Mouse (Mus musculus): ENCODE measurements around the gene Bmp2. TPM values are rescaled to one million over a fixed set of nuclear protein-coding genes. Genes with fewer than 3 reads are reported as not detected.

Bmp2 gene
- 4.2 and 7.4 TPM in 2 replicates for polyA plus RNA-seq (2014; fragmentation: Nextera tagmentation; extraction: Ambion mirVana)

DNA sequence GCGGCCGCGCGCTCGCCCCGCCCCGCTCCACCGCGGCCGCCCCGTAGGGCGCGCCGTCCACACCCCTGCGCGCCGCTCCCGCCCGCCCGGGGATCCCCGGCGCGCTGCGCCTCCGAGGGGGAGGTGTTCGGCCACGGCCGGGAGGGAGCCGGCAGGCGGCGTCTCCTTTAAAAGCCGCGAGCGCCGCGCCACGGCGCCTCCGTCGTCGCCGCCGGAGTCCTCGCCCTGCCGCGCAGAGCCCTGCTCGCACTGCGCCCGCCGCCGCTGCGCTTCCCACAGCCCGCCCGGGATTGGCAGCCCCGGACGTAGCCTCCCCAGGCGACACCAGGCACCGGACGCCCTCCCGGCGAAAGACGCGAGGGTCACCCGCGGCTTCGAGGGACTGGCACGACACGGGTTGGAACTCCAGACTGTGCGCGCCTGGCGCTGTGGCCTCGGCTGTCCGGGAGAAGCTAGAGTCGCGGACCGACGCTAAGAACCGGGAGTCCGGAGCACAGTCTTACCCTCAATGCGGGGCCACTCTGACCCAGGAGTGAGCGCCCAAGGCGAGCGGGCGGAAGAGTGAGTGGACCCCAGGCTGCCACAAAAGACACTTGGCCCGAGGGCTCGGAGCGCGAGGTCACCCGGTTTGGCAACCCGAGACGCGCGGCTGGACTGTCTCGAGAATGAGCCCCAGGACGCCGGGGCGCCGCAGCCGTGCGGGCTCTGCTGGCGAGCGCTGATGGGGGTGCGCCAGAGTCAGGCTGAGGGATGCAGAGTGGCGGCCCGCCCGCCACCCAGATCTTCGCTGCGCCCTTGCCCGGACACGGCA is at the start of gene Bmp2:
TSS of gene Bmp2 (plus strand) at position 129 of the 811 bp plus-strand sequence.
- peak within 1 kb of the TSS; percentile 70 for H3K4me3 ChIP-seq (ENCODE audit: low read depth, low read length)
- peak; percentile 78 for ATAC-seq (ENCODE audit: insufficient number of reproducible peaks, insufficient read depth, low FRiP score, low read depth)
- no peaks in the 10 kb centered on the region for H3K36me3 ChIP-seq (ENCODE audit: control insufficient read depth, insufficient read depth, low read length)
- peak within 1 kb of the TSS; percentile 93 for H3K4me2 ChIP-seq (replicated peaks; ENCODE audit: low read depth, low read length)
- WGBS = under 1% methylated on average over 98 of the region's 110 CpGs
- H3K9me3 ChIP-seq (ENCODE audit: control insufficient read depth, low read depth, low read length) = no peaks in the 10 kb centered on the region
- H3K9ac ChIP-seq (replicated peaks; ENCODE audit: low read depth, low read length) = peak within 1 kb of the TSS; percentile 49
- H3K4me1 ChIP-seq (ENCODE audit: control insufficient read depth, insufficient read depth, low read length) = no peaks in the 10 kb centered on the region
- H3K27me3 ChIP-seq (ENCODE audit: control insufficient read depth, insufficient read depth, low read length) = 0 out of 2 replicates have a peak, but pooled peaks cover 4% of the 10 kb centered on the region
- H3K27ac ChIP-seq (ENCODE audit: low read length) = no peak within 1 kb of the TSS

- ATAC-seq (ENCODE audit: insufficient number of reproducible peaks, insufficient read depth, low FRiP score, low read depth) = no peak
- WGBS = 83% methylated on average over 2 of the region's 2 CpGs
Observed at GRCm38 (mm10) chr2:133505678-133506077, 46.3 kb upstream of the Bmp2 start.

GRCm38 (mm10) chr2:133507045-133507444 is 44.9 kb upstream of the Bmp2 start:
- Histone ChIP-seq H3K9ac (replicated peaks; ENCODE audit: low read depth, low read length) (no peak overlapping the region), H3K27ac (ENCODE audit: low read length) (no peak overlapping the region), H3K4me3 (ENCODE audit: low read depth, low read length) (no peak overlapping the region), H3K36me3 (ENCODE audit: control insufficient read depth, insufficient read depth, low read length) (no peaks in the 10 kb centered on the region), H3K4me1 (ENCODE audit: control insufficient read depth, insufficient read depth, low read length) (no peaks in the 10 kb centered on the region), H3K9me3 (ENCODE audit: control insufficient read depth, low read depth, low read length) (no peaks in the 10 kb centered on the region), H3K4me2 (replicated peaks; ENCODE audit: low read depth, low read length) (no peak overlapping the region), H3K27me3 (ENCODE audit: control insufficient read depth, insufficient read depth, low read length) (no peaks in the 10 kb centered on the region)
- 86% methylated on average over 4 of the region's 4 CpGs for WGBS
- no peak for ATAC-seq (ENCODE audit: insufficient number of reproducible peaks, insufficient read depth, low FRiP score, low read depth)

More at GRCm38 (mm10) chr2:133505678-133506077, 46.3 kb upstream of the Bmp2 start:
- Histone ChIP-seq H3K4me1 (ENCODE audit: control insufficient read depth, insufficient read depth, low read length) (no peaks in the 10 kb centered on the region), H3K36me3 (ENCODE audit: control insufficient read depth, insufficient read depth, low read length) (no peaks in the 10 kb centered on the region), H3K4me3 (ENCODE audit: low read depth, low read length) (no peak overlapping the region), H3K27ac (ENCODE audit: low read length) (no peak overlapping the region), H3K9me3 (ENCODE audit: control insufficient read depth, low read depth, low read length) (no peaks in the 10 kb centered on the region), H3K27me3 (ENCODE audit: control insufficient read depth, insufficient read depth, low read length) (no peaks in the 10 kb centered on the region), H3K4me2 (replicated peaks; ENCODE audit: low read depth, low read length) (no peak overlapping the region), H3K9ac (replicated peaks; ENCODE audit: low read depth, low read length) (no peak overlapping the region)

DNA sequence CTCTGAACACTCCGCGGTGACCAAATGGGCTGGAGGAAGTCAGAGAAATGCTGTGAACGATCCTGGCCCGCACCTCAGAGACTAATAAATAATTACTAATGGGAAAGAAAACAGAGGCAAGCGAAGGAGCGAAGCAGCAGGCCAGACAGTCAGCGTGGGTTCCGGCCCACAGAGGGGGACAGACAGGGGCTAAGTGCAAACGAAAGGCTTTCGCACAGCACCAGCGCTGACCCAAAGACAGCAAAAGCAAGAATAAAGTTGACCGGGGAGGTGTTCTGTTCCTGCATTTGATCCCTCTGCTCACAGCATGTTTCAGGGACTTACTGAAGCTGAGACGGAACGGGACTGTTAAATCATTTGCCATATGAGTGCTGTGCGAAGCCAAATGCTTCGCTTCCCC is 42.8 kb upstream of the Bmp2 start:
- Histone ChIP-seq H3K9me3 (ENCODE audit: control insufficient read depth, low read depth, low read length) (no peaks in the 10 kb centered on the region), H3K9ac (replicated peaks; ENCODE audit: low read depth, low read length) (no peak overlapping the region), H3K4me2 (replicated peaks; ENCODE audit: low read depth, low read length) (no peak overlapping the region), H3K36me3 (ENCODE audit: control insufficient read depth, insufficient read depth, low read length) (no peaks in the 10 kb centered on the region), H3K4me1 (ENCODE audit: control insufficient read depth, insufficient read depth, low read length) (no peaks in the 10 kb centered on the region), H3K27me3 (ENCODE audit: control insufficient read depth, insufficient read depth, low read length) (no peaks in the 10 kb centered on the region), H3K27ac (ENCODE audit: low read length) (no peak overlapping the region), H3K4me3 (ENCODE audit: low read depth, low read length) (no peak overlapping the region)
- 75% methylated on average over 16 of the region's 16 CpGs for WGBS
- ATAC-seq (ENCODE audit: insufficient number of reproducible peaks, insufficient read depth, low FRiP score, low read depth) = no peak

DNA sequence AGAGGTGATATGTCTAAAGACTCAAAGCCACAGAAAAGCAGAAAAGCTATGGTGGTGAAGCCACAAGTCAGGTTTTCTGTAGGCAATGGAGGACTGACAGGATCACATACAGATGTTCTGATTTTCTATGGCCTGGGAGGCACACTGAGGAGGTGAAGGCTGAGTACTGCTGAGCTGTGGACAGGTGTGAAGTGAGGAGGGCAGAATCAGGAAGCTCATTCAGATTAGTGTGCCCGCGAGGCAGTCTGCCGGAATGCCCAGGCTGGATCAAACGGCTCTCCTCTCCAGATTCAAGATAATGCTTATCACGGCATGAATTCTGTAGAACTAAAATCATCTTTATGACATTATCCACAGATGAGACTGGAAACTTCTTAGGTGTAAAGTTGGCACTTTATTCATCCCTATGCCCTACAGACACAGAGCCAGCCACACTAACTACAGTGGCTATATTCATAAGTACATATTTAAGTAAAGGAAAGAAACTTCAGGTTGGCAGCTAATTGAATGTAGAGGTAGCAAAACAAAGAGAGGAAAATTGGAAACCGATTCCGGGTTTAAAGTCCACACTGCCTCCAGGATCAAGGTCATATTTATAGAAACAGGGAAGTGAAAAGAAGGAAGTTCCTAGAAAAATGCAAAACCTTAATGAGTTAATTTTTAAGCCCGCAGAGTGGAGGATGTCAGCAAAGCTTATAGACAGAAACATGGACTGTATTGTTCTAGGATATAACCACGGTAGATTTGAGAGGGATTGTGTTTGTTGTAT is 40.8 kb upstream of the Bmp2 start:
- Histone ChIP-seq H3K36me3 (ENCODE audit: control insufficient read depth, insufficient read depth, low read length) (no peaks in the 10 kb centered on the region), H3K4me3 (ENCODE audit: low read depth, low read length) (no peak overlapping the region), H3K4me1 (ENCODE audit: control insufficient read depth, insufficient read depth, low read length) (no peaks in the 10 kb centered on the region), H3K27ac (ENCODE audit: low read length) (peak overlapping the region; percentile 2; the same call in 1 of the 2 replicates), H3K9ac (replicated peaks; ENCODE audit: low read depth, low read length) (no peak overlapping the region), H3K4me2 (replicated peaks; ENCODE audit: low read depth, low read length) (no peak overlapping the region), H3K27me3 (ENCODE audit: control insufficient read depth, insufficient read depth, low read length) (no peaks in the 10 kb centered on the region), H3K9me3 (ENCODE audit: control insufficient read depth, low read depth, low read length) (no peaks in the 10 kb centered on the region)
- 67% methylated on average over 9 of the region's 9 CpGs for WGBS
- peak; percentile 44; the same call in 1 of the 2 replicates for ATAC-seq (ENCODE audit: insufficient number of reproducible peaks, insufficient read depth, low FRiP score, low read depth)

GRCm38 (mm10) chr2:133516331-133517046 is 35.5 kb upstream of the Bmp2 start:
- Histone ChIP-seq H3K4me3 (ENCODE audit: low read depth, low read length) (no peak overlapping the region), H3K9ac (replicated peaks; ENCODE audit: low read depth, low read length) (no peak overlapping the region), H3K27me3 (ENCODE audit: control insufficient read depth, insufficient read depth, low read length) (no peaks in the 10 kb centered on the region), H3K27ac (ENCODE audit: low read length) (no peak overlapping the region), H3K36me3 (ENCODE audit: control insufficient read depth, insufficient read depth, low read length) (no peaks in the 10 kb centered on the region), H3K9me3 (ENCODE audit: control insufficient read depth, low read depth, low read length) (no peaks in the 10 kb centered on the region), H3K4me2 (replicated peaks; ENCODE audit: low read depth, low read length) (no peak overlapping the region), H3K4me1 (ENCODE audit: control insufficient read depth, insufficient read depth, low read length) (no peaks in the 10 kb centered on the region)
- WGBS = 83% methylated on average over 4 of the region's 4 CpGs
- no peak for ATAC-seq (ENCODE audit: insufficient number of reproducible peaks, insufficient read depth, low FRiP score, low read depth)

GRCm38 (mm10) chr2:133517867-133518266 is 34.1 kb upstream of the Bmp2 start:
- Histone ChIP-seq H3K27ac (ENCODE audit: low read length) (no peak overlapping the region), H3K9ac (replicated peaks; ENCODE audit: low read depth, low read length) (no peak overlapping the region), H3K4me2 (replicated peaks; ENCODE audit: low read depth, low read length) (no peak overlapping the region), H3K9me3 (ENCODE audit: control insufficient read depth, low read depth, low read length) (no peaks in the 10 kb centered on the region), H3K4me3 (ENCODE audit: low read depth, low read length) (no peak overlapping the region), H3K4me1 (ENCODE audit: control insufficient read depth, insufficient read depth, low read length) (no peaks in the 10 kb centered on the region), H3K36me3 (ENCODE audit: control insufficient read depth, insufficient read depth, low read length) (no peaks in the 10 kb centered on the region), H3K27me3 (ENCODE audit: control insufficient read depth, insufficient read depth, low read length) (no peaks in the 10 kb centered on the region)
- no peak for ATAC-seq (ENCODE audit: insufficient number of reproducible peaks, insufficient read depth, low FRiP score, low read depth)
- 89% methylated on average over 2 of the region's 2 CpGs for WGBS

DNA sequence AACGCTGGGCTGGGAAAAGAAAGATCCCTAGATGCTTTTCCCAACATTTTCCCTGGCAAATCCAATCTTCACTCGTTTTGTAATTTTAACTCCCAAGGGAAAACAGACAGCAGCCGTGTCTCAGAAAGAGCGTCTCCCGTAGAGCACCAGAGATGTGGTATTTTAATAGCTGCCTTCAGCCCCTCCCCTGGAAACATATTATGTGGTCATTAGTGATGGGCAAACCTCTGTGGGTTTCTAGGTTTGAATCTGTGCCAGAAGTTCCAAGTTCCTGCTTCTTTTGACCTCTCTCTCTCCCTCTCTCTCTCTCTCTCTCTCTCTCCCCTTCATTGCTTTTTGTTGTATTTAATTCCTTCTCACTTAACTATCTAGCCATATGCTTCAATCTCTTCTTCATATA is 30.8 kb upstream of the Bmp2 start:
- Histone ChIP-seq H3K4me1 (ENCODE audit: control insufficient read depth, insufficient read depth, low read length) (no peaks in the 10 kb centered on the region), H3K9me3 (ENCODE audit: control insufficient read depth, low read depth, low read length) (no peaks in the 10 kb centered on the region), H3K4me3 (ENCODE audit: low read depth, low read length) (no peak overlapping the region), H3K27ac (ENCODE audit: low read length) (no peak overlapping the region), H3K27me3 (ENCODE audit: control insufficient read depth, insufficient read depth, low read length) (no peaks in the 10 kb centered on the region), H3K36me3 (ENCODE audit: control insufficient read depth, insufficient read depth, low read length) (no peaks in the 10 kb centered on the region), H3K4me2 (replicated peaks; ENCODE audit: low read depth, low read length) (no peak overlapping the region), H3K9ac (replicated peaks; ENCODE audit: low read depth, low read length) (no peak overlapping the region)
- WGBS = 69% methylated on average over 5 of the region's 5 CpGs
- ATAC-seq (ENCODE audit: insufficient number of reproducible peaks, insufficient read depth, low FRiP score, low read depth) = no peak
